Mouse (Mus musculus) CH12.LX (cell line): Measurements from ENCODE around the gene Ttc26.

Source experiments
- CTCF ChIP-seq, 2 experiments: IDR thresholded peaks in 1 of 2; conservative IDR thresholded peaks in 1 of 2; 2 replicates each; pipeline ENCODE4 v1.5.1; 2011 to 2012; ENCODE audit warnings: low read depth in 2 of 2, low read length in 2 of 2, improper control_type of control experiment in 1 of 2, inconsistent platforms in 1 of 2, mild to moderate bottlenecking in 1 of 2, moderate library complexity in 1 of 2
- E2F4 ChIP-seq: IDR thresholded peaks from 2 replicates; pipeline ENCODE4 v1.6.1; 2011; ENCODE audit warnings: low read depth, low read length, improper control_type of control experiment; ENCODE audit not compliant: insufficient replicate concordance
- EP300 ChIP-seq: IDR thresholded peaks from 2 replicates; pipeline ENCODE4 v1.6.1; 2011; ENCODE audit warnings: low read length, improper control_type of control experiment
- ETS1 ChIP-seq: conservative IDR thresholded peaks from 2 replicates; pipeline ENCODE4 v1.6.1; 2012; ENCODE audit warnings: low read depth, mild to moderate bottlenecking, inconsistent platforms, low read length, improper control_type of control experiment, moderate library complexity
- JUND ChIP-seq: conservative IDR thresholded peaks from 2 replicates; pipeline ENCODE4 v1.6.1; 2011; ENCODE audit warnings: low read depth, low read length, improper control_type of control experiment
- MAFK ChIP-seq: IDR thresholded peaks from 2 replicates; pipeline ENCODE4 v1.6.1; 2011; ENCODE audit warnings: low read length, improper control_type of control experiment; ENCODE audit not compliant: insufficient replicate concordance
- MAX ChIP-seq: IDR thresholded peaks from 2 replicates; pipeline ENCODE4 v1.6.1; 2011; ENCODE audit warnings: low read length, improper control_type of control experiment
- MYC ChIP-seq: IDR thresholded peaks from 2 replicates; pipeline ENCODE4 v1.6.1; 2011; ENCODE audit warnings: low read depth, mild to moderate bottlenecking, improper control_type of control experiment, low read length
- POLR2A ChIP-seq: IDR thresholded peaks from 2 replicates; pipeline ENCODE4 v1.6.1; 2011; ENCODE audit warnings: low read depth, mild to moderate bottlenecking, improper control_type of control experiment, low read length
- TCF12 ChIP-seq: IDR thresholded peaks from 2 replicates; pipeline ENCODE4 v1.6.1; 2014; ENCODE audit warnings: low read depth, mild to moderate bottlenecking, inconsistent platforms, low read length, improper control_type of control experiment
- USF1 ChIP-seq: IDR thresholded peaks from 2 replicates; pipeline ENCODE4 v1.6.1; 2014; ENCODE audit warnings: low read depth, mild to moderate bottlenecking, inconsistent platforms, low read length, improper control_type of control experiment

GRCm38 (mm10) chr6:38364121-38364520, 17.1 kb upstream of the Ttc26 start:
- no peak for TF ChIP-seq CTCF (conservative IDR thresholded peaks at IDR 0.05 in 1 of 2, IDR thresholded peaks at IDR 0.05 in 1 of 2; ENCODE audit: low read depth in 2 of 2, low read length in 2 of 2)
- no peak for TF ChIP-seq MYC
- no peak for TF ChIP-seq TCF12
- TF ChIP-seq JUND, result no peak
- TF ChIP-seq EP300, result no peak
- TF ChIP-seq ETS1, result no peak
- TF ChIP-seq E2F4, result no peak
- TF ChIP-seq USF1, result no peak
- no peak for TF ChIP-seq POLR2A
- TF ChIP-seq MAFK, result no peak
- TF ChIP-seq MAX, result no peak
